Mouse (Mus musculus) limb, embryonic 10.5 days (tissue): ENCODE data around the gene Dynlt1a. TPM values are rescaled to one million over a fixed set of nuclear protein-coding genes. Genes with fewer than 3 reads are reported as not detected.
"Not testable (repeated sequence)": the region's sequence is repeated elsewhere in the genome, so short reads cannot be mapped to it uniquely, and the experiment has no call there.

ENCODE experiments used
- DNase-seq: peaks from one replicate; pipeline ENCODE4 v3.0.0-alpha.2; 2017; ENCODE audit warnings: low spot score
- H3K27ac ChIP-seq: fragments of 300-500 bp; sonication (generic); 2 replicates; pipeline ENCODE4 v1.5.1; 2016; ENCODE audit warnings: mild to moderate bottlenecking
- H3K27me3 ChIP-seq: fragments of 300-500 bp; sonication (generic); 2 replicates; pipeline ENCODE4 v1.6.1; 2016; ENCODE audit warnings: low read depth, mild to moderate bottlenecking; ENCODE audit not compliant: poor library complexity, severe bottlenecking
- H3K36me3 ChIP-seq: fragments of 300-500 bp; sonication (generic); 2 replicates; pipeline ENCODE4 v1.6.1; 2016; ENCODE audit warnings: mild to moderate bottlenecking, moderate library complexity
- H3K4me1 ChIP-seq: fragments of 300-500 bp; sonication (generic); 2 replicates; pipeline ENCODE4 v1.6.1; 2016
- H3K4me3 ChIP-seq: fragments of 300-500 bp; sonication (generic); 2 replicates; pipeline ENCODE4 v1.5.1; 2016; ENCODE audit warnings: mild to moderate bottlenecking, moderate library complexity
- H3K9me3 ChIP-seq: fragments of 300-500 bp; sonication (generic); replicated peaks from 2 replicates; pipeline ENCODE4 v1.6.1; 2016; ENCODE audit warnings: mild to moderate bottlenecking
- WGBS: fragments of 180-500 bp; shearing (Covaris S2); methylation state at CpG from one replicate; pipeline ENCODE4 v1.1.7; 2016; 5-methylcytosine and 5-hydroxymethylcytosine counted together
- polyA plus RNA-seq: library from polyadenylated mRNA; unstranded; fragments of >200 nt; fragmentation: Nextera tagmentation; extraction: Ambion mirVana; gene quantifications from 2 replicates; pipeline ENCODE4 v1.2.1, GENCODE M21; 2016

Gene Dynlt1a
- polyA plus RNA-seq: 18.1 and 18.8 TPM in 2 replicates

GRCm38 (mm10) chr17:6317339-6317985 is at the start of gene Dynlt1a:
Gene Dynlt1a, minus strand, starts transcription at chr17:6317500.
- not testable (repeated sequence) for H3K9me3 ChIP-seq, H3K36me3 ChIP-seq, H3K27me3 ChIP-seq, H3K4me1 ChIP-seq, H3K27ac ChIP-seq
- H3K4me3 ChIP-seq: peak within 1 kb of the TSS; percentile 50
- 13% methylated on average over 23 of the region's 23 CpGs for WGBS
- DNase-seq: peak; percentile 94

- DNase-seq, H3K36me3 ChIP-seq, H3K4me3 ChIP-seq, H3K9me3 ChIP-seq, H3K4me1 ChIP-seq, H3K27ac ChIP-seq, H3K27me3 ChIP-seq: not testable (repeated sequence)
- WGBS: 86% methylated on average over 10 of the region's 10 CpGs
Observed at GRCm38 (mm10) chr17:6355256-6355655, 38.0 kb upstream of the Dynlt1a start.

GRCm38 (mm10) chr17:6342606-6343294 is 25.4 kb upstream of the Dynlt1a start:
- not testable (repeated sequence) for H3K9me3 ChIP-seq, H3K27me3 ChIP-seq, H3K36me3 ChIP-seq, H3K27ac ChIP-seq, DNase-seq, H3K4me3 ChIP-seq, H3K4me1 ChIP-seq
- WGBS: no CpG with 5 or more reads among the region's 12 CpGs

- H3K36me3 ChIP-seq, H3K27me3 ChIP-seq, H3K27ac ChIP-seq, DNase-seq, H3K4me3 ChIP-seq, H3K4me1 ChIP-seq, H3K9me3 ChIP-seq: not testable (repeated sequence)
- 83% methylated on average over 4 of the region's 4 CpGs for WGBS
Observed at GRCm38 (mm10) chr17:6328997-6329396, 11.7 kb upstream of the Dynlt1a start.

DNA sequence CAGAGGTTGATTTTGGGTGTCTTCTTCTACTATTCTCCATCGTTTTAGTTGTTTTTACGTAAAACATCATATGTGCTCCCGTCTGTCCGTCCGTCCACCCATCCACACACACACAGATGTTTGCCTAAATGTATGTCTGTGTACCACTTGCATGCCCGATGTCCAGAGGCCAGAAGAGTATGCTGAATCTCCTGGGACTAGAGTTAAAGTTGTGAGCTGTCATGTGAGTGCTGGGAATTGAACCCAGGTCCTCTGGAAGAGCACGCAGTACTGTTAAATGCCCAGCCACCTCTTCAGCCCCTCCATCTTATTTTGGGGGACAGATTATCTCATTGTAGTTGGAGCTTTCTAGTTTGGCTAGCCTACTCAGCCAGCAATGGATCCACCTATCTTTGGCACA is 10.3 kb upstream of the Dynlt1a start:
- H3K27me3 ChIP-seq, H3K27ac ChIP-seq, H3K9me3 ChIP-seq, DNase-seq, H3K4me1 ChIP-seq, H3K4me3 ChIP-seq, H3K36me3 ChIP-seq: not testable (repeated sequence)
- WGBS: 97% methylated on average over 7 of the region's 7 CpGs

DNA sequence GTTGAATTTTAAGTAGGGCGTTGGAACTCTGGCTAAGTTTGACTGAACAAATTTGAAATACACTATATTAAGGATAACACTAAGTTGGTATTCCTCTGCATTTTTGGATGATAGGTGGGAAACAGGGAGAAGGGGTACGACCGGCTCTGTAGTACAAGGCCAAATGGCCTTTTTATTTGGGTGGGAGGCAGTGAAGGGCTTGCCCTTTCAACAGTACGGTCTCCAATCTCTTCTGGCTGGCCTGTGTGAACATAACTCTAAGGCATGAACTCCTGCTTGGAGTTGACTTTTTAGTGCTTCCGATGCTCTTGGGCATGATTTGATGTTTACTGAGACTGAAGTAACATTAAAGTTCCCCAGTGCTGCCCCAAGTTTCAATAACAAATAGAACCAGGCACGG is 8.2 kb upstream of the Dynlt1a start:
- H3K36me3 ChIP-seq, H3K4me1 ChIP-seq, H3K4me3 ChIP-seq, DNase-seq, H3K27ac ChIP-seq, H3K9me3 ChIP-seq, H3K27me3 ChIP-seq: not testable (repeated sequence)
- 71% methylated on average over 6 of the region's 6 CpGs for WGBS

- H3K9me3 ChIP-seq, H3K4me3 ChIP-seq, H3K27ac ChIP-seq, DNase-seq, H3K36me3 ChIP-seq, H3K4me1 ChIP-seq, H3K27me3 ChIP-seq: not testable (repeated sequence)
- WGBS: 66% methylated on average over 10 of the region's 10 CpGs
Observed at GRCm38 (mm10) chr17:6325021-6325420, 7.7 kb upstream of the Dynlt1a start.

DNA sequence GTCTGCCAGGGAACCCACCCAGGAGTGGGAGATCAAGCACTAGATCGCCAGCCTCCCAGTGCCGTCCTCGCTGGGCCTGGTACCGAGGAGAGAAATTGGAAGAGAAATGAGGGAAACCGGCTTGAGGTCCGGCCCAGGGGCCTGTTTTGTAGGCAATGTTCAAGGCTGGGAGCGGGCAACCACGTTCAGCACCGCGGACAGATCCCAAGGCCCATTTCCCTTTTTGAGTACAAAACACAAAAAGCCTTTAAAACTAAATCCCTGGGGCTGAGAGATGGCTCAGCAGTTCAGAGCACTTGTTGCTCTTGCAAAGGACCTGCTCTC is 4.4 kb upstream of the Dynlt1a start:
- no CpG with 5 or more reads among the region's 10 CpGs for WGBS
- H3K4me1 ChIP-seq, DNase-seq, H3K27me3 ChIP-seq, H3K36me3 ChIP-seq, H3K4me3 ChIP-seq, H3K27ac ChIP-seq, H3K9me3 ChIP-seq: not testable (repeated sequence)

DNA sequence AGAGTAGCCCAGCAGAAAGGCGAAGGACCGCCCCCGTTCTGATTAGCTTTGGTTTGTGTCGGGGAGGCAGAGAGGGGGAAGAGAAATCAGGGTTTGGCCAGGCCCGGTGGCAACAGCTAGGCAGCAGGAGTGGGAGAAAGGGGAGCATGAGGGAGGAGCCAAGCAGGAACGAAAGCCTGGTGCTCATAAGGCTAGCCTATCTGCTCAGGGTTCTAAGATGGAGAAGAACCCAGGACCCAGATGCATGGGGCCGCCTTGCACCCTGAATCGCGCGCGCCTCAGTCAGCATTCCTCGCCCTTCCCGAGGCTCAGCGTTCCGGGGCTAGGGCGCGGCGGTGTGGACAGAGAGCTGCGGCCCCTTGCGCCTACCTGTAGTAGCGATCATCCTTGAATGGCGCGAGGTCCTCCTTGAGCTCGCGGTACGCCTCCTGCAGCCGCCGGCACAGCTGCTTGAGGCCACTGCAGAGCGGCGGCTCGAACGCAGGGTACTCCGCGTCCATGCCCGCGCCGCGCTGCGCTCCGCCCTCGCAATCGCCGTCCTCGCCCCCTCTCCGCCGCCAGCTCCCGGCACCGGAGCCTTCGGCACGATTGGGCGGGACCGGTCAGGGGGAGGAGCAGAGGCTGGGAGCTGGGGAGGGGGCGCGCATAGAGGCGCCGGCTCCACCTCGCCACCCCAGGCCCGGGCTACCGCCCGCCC is 3.9 kb upstream of the Dynlt1a start:
- H3K27ac ChIP-seq, DNase-seq, H3K9me3 ChIP-seq, H3K4me3 ChIP-seq, H3K27me3 ChIP-seq, H3K36me3 ChIP-seq, H3K4me1 ChIP-seq: not testable (repeated sequence)
- 3% methylated on average over 6 of the region's 60 CpGs for WGBS

DNA sequence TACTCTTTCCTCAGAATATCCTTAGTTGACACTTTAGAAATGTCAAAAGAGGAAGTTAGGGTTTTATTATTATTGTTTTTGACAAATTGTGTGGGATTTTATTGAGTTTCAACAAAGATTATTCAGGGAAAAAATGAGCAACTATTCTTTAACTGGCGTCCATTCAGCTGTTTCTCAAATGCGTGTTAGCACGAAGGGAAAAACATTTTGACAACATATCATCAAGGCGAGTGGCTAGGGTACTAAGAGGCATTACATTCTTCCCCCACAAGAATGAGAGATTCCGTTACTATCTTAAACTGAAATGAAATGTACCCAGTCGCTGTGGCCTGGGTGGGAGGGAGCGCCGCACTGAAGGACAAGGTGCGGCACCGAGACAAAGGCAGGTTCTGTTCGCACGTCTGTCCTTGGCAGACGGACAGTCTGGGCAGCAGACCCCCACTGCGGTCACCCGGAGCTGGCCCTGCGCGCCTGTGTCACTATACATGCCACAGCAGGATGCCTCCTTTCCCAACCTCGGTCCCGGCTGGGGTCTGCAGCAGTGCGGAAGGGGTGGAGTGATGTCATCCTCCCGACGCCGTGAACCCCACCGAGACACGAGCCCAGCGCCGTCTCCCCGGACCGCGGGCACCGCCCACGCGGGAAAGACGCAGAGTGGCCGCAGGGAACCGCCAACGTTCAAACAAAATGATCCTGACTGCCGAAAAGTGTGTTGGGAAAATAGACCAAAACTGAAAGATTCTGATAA is 747 bp downstream of the Dynlt1a start:
- not testable (repeated sequence) for H3K27ac ChIP-seq, H3K36me3 ChIP-seq, H3K4me1 ChIP-seq, H3K9me3 ChIP-seq, H3K27me3 ChIP-seq
- H3K4me3 ChIP-seq: peak overlapping the region; percentile 50
- DNase-seq: peak; percentile 31
- WGBS: 7% methylated on average over 38 of the region's 38 CpGs

GRCm38 (mm10) chr17:6315706-6316105 is 1.6 kb downstream of the Dynlt1a start:
- not testable (repeated sequence) for H3K27me3 ChIP-seq, H3K4me1 ChIP-seq, H3K36me3 ChIP-seq, DNase-seq, H3K9me3 ChIP-seq, H3K4me3 ChIP-seq, H3K27ac ChIP-seq
- 63% methylated on average over 4 of the region's 4 CpGs for WGBS

GRCm38 (mm10) chr17:6314493-6314892 is 2.8 kb downstream of the Dynlt1a start:
- H3K9me3 ChIP-seq, H3K27me3 ChIP-seq, H3K4me1 ChIP-seq, H3K36me3 ChIP-seq, DNase-seq, H3K27ac ChIP-seq, H3K4me3 ChIP-seq: not testable (repeated sequence)
- 72% methylated on average over 2 of the region's 3 CpGs for WGBS

DNA sequence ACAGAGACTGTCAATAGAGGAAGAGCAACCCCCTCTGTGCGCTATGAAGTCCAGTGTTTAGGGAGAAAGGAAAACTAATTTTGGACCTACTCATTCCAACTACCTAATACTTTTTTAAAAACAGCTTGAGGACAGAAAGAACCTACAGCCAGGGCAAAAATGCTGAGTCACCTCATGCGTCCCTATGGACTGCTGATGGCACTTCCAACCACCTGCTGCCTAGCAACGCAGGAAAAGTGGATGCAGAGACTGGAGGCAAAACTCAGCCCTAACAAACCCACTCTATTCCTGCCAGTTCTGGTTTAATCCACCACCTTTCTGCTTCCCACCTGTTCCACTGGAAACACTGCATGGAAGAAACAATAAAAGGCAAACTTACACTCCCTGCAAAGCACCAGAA is 4.5 kb downstream of the Dynlt1a start:
- not testable (repeated sequence) for H3K36me3 ChIP-seq, H3K27ac ChIP-seq, H3K4me1 ChIP-seq, H3K27me3 ChIP-seq, H3K9me3 ChIP-seq, DNase-seq, H3K4me3 ChIP-seq
- 77% methylated on average over 3 of the region's 3 CpGs for WGBS
